Mouse (Mus musculus) spleen, embryonic (tissue): ENCODE measurements at regions not wholly inside any gene's neighbourhood (a gene's known extent, or its start where the extent isn't known, plus 50 kb on each side); places are given as distances from the start of the nearest gene placed in this dataset.

Source experiments
- CTCF ChIA-PET: fragments of 350-600 bp; sonication (Branson Sonifier 250); formaldehyde crosslinking; loops from one replicate; lab custom pipeline; 2022; lab: Charles Lee

GRCm38 (mm10) chr5:126019781-126020180, 488.2 kb downstream of the Tmem132b start:
- CTCF ChIA-PET, result no interaction called here

GRCm38 (mm10) chr5:126023906-126024305, 492.3 kb downstream of the Tmem132b start:
- CTCF ChIA-PET, result no interaction called here

GRCm38 (mm10) chr5:126034846-126035245, 503.3 kb downstream of the Tmem132b start:
- CTCF ChIA-PET, result no interaction called here

- CTCF ChIA-PET, result no interaction called here
Observed at GRCm38 (mm10) chr5:126036686-126037085, 505.1 kb downstream of the Tmem132b start.

- CTCF ChIA-PET, result no interaction called here
Observed at GRCm38 (mm10) chr5:126045761-126046160, 514.2 kb downstream of the Tmem132b start.

GRCm38 (mm10) chr5:126063644-126064043, 532.1 kb downstream of the Tmem132b start:
- CTCF ChIA-PET, result no interaction called here

- CTCF ChIA-PET, result no interaction called here
Observed at GRCm38 (mm10) chr5:126079281-126079838, 547.8 kb downstream of the Tmem132b start.

GRCm38 (mm10) chr5:126088251-126088914, 556.8 kb downstream of the Tmem132b start:
- CTCF ChIA-PET, result no interaction called here

- CTCF ChIA-PET, result no interaction called here
Observed at GRCm38 (mm10) chr5:126093196-126093595, 561.6 kb downstream of the Tmem132b start.

GRCm38 (mm10) chr5:126096616-126097261, 565.2 kb downstream of the Tmem132b start:
- CTCF ChIA-PET, result no interaction called here

GRCm38 (mm10) chr5:126097262-126097628, 565.7 kb downstream of the Tmem132b start:
- CTCF ChIA-PET, result no interaction called here

GRCm38 (mm10) chr5:126098433-126098832, 566.9 kb downstream of the Tmem132b start:
- CTCF ChIA-PET, result no interaction called here

GRCm38 (mm10) chr5:126099931-126100330, 568.4 kb downstream of the Tmem132b start:
- CTCF ChIA-PET, result no interaction called here

- CTCF ChIA-PET, result no interaction called here
Observed at GRCm38 (mm10) chr5:126104464-126104863, 572.9 kb downstream of the Tmem132b start.

- CTCF ChIA-PET, result no interaction called here
Observed at GRCm38 (mm10) chr5:126104883-126105282, 573.3 kb downstream of the Tmem132b start.

GRCm38 (mm10) chr5:126105446-126105845, 573.9 kb downstream of the Tmem132b start:
- CTCF ChIA-PET, result no interaction called here

GRCm38 (mm10) chr5:126107020-126107419, 575.4 kb downstream of the Tmem132b start:
- CTCF ChIA-PET, result no interaction called here

- CTCF ChIA-PET, result no interaction called here
Observed at GRCm38 (mm10) chr5:126108837-126109236, 577.3 kb downstream of the Tmem132b start.

- CTCF ChIA-PET, result no interaction called here
Observed at GRCm38 (mm10) chr5:126117291-126117690, 585.7 kb downstream of the Tmem132b start.

- CTCF ChIA-PET, result no interaction called here
Observed at GRCm38 (mm10) chr5:126117906-126118521, 586.4 kb downstream of the Tmem132b start.

GRCm38 (mm10) chr5:126118731-126119130, 587.2 kb downstream of the Tmem132b start:
- CTCF ChIA-PET, result no interaction called here

- CTCF ChIA-PET, result no interaction called here
Observed at GRCm38 (mm10) chr5:126123216-126123615, 591.6 kb downstream of the Tmem132b start.

- CTCF ChIA-PET, result no interaction called here
Observed at GRCm38 (mm10) chr5:126127486-126127885, 595.9 kb downstream of the Tmem132b start.
